Mouse (Mus musculus) intestine, embryonic 16.5 days (tissue): ENCODE measurements around the gene Nkg7. TPM values are rescaled to one million over a fixed set of nuclear protein-coding genes. Genes with fewer than 3 reads are reported as not detected.
"Not testable (repeated sequence)": the region's sequence is repeated elsewhere in the genome, so short reads cannot be mapped to it uniquely, and the experiment has no call there.

ENCODE experiments used
- ATAC-seq: fragments of 200-750 bp; cut with Nextera tagmentation; 2 replicates; pipeline ENCODE4 v1.8.0; 2017; ENCODE audit warnings: moderate TSS enrichment, moderate library complexity
- H3K27ac ChIP-seq: fragments of 300-500 bp; sonication (generic); 2 replicates; pipeline ENCODE4 v1.5.1; 2014; ENCODE audit warnings: mild to moderate bottlenecking, low read length
- H3K27me3 ChIP-seq: fragments of 300-500 bp; sonication (generic); replicated peaks from 2 replicates; pipeline ENCODE4 v1.6.1; 2014; ENCODE audit warnings: low read length, control low read depth, mixed read lengths; ENCODE audit not compliant: control insufficient read depth, insufficient read depth
- H3K36me3 ChIP-seq: fragments of 300-500 bp; sonication (generic); 2 replicates; pipeline ENCODE4 v1.6.1; 2014; ENCODE audit warnings: low read length, control low read depth; ENCODE audit not compliant: control insufficient read depth, insufficient read depth
- H3K4me1 ChIP-seq: fragments of 300-500 bp; sonication (generic); 2 replicates; pipeline ENCODE4 v1.6.1; 2014; ENCODE audit warnings: low read length, control low read depth, mixed read lengths; ENCODE audit not compliant: control insufficient read depth, insufficient read depth
- H3K4me2 ChIP-seq: fragments of 300-500 bp; sonication (generic); 2 replicates; pipeline ENCODE4 v1.6.1; 2014; ENCODE audit warnings: low read depth, low read length, control low read depth
- H3K4me3 ChIP-seq: fragments of 300-500 bp; sonication (generic); 2 replicates; pipeline ENCODE4 v1.5.1; 2014; ENCODE audit warnings: mild to moderate bottlenecking, low read length
- H3K9ac ChIP-seq: fragments of 300-500 bp; sonication (generic); 2 replicates; pipeline ENCODE4 v1.6.1; 2014; ENCODE audit warnings: low read depth, low read length
- H3K9me3 ChIP-seq: fragments of 300-500 bp; sonication (generic); 2 replicates; pipeline ENCODE4 v1.6.1; 2016; ENCODE audit warnings: low read length, control low read depth; ENCODE audit not compliant: control insufficient read depth
- WGBS: fragments of 180-500 bp; shearing (Covaris S2); extraction: QIAGEN DNeasy Blood & Tissue Kit; methylation state at CpG from one replicate; pipeline ENCODE4 v1.1.7; 2014; 5-methylcytosine and 5-hydroxymethylcytosine counted together
- polyA plus RNA-seq: library from polyadenylated mRNA; unstranded; fragments of >200 nt; fragmentation: Nextera tagmentation; extraction: Ambion mirVana; gene quantifications from 2 replicates; pipeline ENCODE4 v1.2.1, GENCODE M21; 2015

Gene Nkg7
- polyA plus RNA-seq: 4.1 and 4.3 TPM in 2 replicates

DNA sequence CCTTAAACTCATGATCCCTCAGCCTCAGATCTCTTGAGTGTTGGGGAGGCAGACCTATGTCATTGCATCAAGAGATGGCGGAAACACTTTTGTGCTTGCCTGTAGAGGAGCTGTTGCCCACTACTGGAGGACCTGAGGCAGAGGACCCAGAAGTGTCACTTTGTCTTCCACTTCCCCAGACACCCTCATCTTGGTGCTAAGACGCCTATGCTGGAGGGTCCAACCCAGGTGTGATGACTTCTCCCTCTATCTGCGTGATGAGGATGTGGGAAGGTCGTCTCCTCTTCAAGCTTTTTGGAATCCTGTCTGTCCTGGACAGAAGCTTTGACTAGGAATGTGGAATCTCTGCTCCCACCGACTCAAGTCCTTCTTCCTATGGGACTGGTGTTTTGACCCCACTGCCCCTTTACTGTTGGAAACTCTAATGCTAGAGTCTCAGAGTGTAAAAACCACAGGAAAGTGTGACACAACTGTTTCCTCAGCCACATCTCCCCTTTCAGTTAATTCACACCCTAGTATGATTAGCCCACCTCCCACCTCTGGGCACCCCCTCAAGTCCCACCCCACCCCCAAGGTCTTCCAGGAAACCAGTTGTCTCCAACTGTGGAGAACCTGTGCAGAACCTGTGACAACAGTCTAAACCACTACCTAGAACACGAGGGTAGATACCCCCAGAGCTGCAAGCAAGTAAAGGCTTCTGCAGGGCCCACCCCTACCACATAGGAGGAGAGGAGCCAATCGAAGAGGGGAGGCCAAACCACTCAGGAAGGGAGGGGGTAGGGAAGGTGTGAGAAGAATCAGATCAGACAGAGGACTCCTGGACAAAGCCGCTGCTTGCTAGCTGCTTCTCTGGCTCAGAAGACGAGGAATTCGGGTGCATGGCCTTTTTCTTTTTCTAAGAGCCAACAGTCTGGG is at the start of gene Nkg7:
Nkg7 (plus strand) TSS at position 733 of the 915 bp plus-strand sequence.
- Histone ChIP-seq H3K9me3 (0 out of 2 replicates have a peak, but pooled peaks cover 5% of the 10 kb centered on the region), H3K4me2 (no peak within 1 kb of the TSS), H3K4me1 (no peaks in the 10 kb centered on the region), H3K9ac (no peak within 1 kb of the TSS), H3K27me3 (no peaks in the 10 kb centered on the region), H3K4me3 (no peak within 1 kb of the TSS), H3K27ac (no peak within 1 kb of the TSS), H3K36me3 (no peaks in the 10 kb centered on the region)
- ATAC-seq: no peak
- WGBS: 71% methylated on average over 10 of the region's 10 CpGs

DNA sequence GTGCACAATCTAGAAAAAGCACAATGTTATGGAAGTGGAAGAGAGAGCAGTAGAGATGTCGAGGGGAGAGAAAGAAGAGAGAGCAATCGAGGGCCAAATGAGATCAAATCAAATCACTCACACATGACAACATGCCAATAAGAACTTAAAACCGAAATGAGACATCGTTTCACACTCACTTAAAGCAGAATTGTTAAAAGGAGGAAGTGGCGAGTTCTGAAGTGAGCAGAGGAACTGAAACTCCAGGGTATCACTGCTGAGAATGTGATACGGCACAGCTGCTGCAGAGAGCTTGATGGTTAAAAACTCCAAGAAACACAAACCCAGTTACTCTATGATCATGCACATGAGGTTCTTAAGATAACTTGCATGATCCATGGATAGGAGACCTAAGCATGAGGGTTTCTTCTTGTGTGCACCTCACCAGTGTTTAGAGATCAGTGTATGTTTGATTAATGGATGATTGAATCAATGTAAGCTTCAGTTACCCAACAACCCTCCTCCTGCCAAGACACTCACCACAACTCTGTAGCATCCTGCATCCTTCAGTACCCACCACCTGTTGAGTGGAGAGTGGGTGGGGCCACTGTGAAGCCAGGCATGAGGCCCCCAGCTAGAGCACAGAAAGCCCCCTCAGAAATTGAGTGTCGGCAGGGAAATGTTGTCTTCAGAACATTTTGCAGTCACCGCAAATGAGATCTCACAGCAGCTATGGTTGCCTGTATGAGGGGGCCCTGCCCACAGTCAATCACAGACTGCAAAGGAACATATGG is 44.3 kb upstream of the Nkg7 start:
- WGBS: 77% methylated on average over 8 of the region's 8 CpGs
- H3K4me1 ChIP-seq: no peaks in the 10 kb centered on the region

DNA sequence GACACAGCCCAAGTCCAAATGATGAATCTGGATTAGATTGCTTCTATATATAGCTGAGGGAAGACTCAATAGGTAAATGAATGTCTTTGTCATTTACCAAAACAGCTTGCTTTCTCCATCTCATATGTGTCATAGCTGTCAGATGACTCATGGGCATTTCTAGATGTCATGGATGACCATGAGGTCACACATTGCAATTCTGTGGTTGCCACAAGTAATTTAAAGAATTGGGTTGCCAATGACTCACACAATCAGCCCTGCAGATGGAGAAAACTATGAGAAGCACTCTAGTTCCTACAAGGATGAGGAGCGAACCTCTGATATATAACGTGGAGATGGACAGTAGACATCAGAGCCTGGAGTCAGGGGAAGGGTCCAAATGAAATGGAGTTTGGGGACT is 37.4 kb upstream of the Nkg7 start:
- Histone ChIP-seq H3K9ac (no peak overlapping the region), H3K4me1 (no peaks in the 10 kb centered on the region), H3K27me3 (no peaks in the 10 kb centered on the region), H3K27ac (no peak overlapping the region), H3K4me3 (no peak overlapping the region), H3K36me3 (no peaks in the 10 kb centered on the region), H3K9me3 (no peaks in the 10 kb centered on the region), H3K4me2 (no peak overlapping the region)
- ATAC-seq: no peak
- 85% methylated on average over 2 of the region's 2 CpGs for WGBS

More for the DNA sequence above, 44.3 kb upstream of the Nkg7 start:
- H3K27me3 ChIP-seq: no peaks in the 10 kb centered on the region
- H3K4me2 ChIP-seq: no peak overlapping the region
- no peak for ATAC-seq
- H3K9me3 ChIP-seq: no peaks in the 10 kb centered on the region
- H3K27ac ChIP-seq: no peak overlapping the region
- no peak overlapping the region for H3K9ac ChIP-seq
- H3K4me3 ChIP-seq: no peak overlapping the region
- H3K36me3 ChIP-seq: no peaks in the 10 kb centered on the region

DNA sequence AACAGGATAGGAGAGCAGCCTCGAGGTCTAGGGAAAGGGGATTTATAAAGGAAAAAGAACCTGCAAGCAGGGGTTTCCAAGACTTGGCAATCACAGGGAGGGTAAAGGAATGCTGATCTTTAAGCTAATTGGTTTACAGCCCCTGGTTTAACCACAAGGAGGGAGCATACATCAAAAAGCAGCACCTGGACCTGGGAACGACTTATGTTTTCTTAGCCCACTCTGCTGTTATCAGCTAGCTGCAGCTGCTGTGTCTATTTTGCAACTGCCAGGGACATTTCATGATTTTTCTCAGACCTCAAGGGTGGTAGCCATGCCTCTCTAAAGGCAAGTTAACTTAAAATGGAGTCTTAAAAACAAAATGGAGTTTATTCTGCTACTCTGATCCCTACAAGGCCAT is 34.2 kb upstream of the Nkg7 start:
- Histone ChIP-seq H3K4me2 (no peak overlapping the region), H3K9me3 (no peaks in the 10 kb centered on the region), H3K9ac (no peak overlapping the region), H3K36me3 (no peaks in the 10 kb centered on the region), H3K4me3 (no peak overlapping the region), H3K27me3 (no peaks in the 10 kb centered on the region), H3K4me1 (no peaks in the 10 kb centered on the region), H3K27ac (no peak overlapping the region)
- WGBS: 17% methylated on average over 2 of the region's 2 CpGs
- ATAC-seq: no peak

DNA sequence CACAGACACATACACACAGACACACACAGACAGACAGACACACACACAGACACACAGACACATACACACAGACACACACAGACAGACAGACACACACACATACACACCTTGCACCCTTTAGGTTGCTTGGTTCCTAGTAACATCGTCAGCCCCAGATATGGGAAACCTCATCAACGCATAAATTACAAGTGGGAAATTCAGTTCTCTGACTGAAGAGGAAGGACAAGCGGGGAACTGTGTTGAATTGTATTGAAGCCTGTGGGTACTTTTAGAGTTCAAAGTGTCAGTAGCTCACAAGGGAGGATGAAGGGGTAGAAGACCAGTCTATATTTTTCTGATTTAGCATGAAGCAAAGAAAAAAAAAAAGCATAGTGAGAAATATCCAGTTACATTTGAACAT is 29.3 kb upstream of the Nkg7 start:
- H3K4me3 ChIP-seq: no peak overlapping the region
- no peaks in the 10 kb centered on the region for H3K4me1 ChIP-seq
- H3K27me3 ChIP-seq: no peaks in the 10 kb centered on the region
- no peaks in the 10 kb centered on the region for H3K9me3 ChIP-seq
- H3K4me2 ChIP-seq: no peak overlapping the region
- no peak for ATAC-seq
- H3K9ac ChIP-seq: no peak overlapping the region
- WGBS: 71% methylated on average over 3 of the region's 3 CpGs
- H3K36me3 ChIP-seq: no peaks in the 10 kb centered on the region
- H3K27ac ChIP-seq: no peak overlapping the region

DNA sequence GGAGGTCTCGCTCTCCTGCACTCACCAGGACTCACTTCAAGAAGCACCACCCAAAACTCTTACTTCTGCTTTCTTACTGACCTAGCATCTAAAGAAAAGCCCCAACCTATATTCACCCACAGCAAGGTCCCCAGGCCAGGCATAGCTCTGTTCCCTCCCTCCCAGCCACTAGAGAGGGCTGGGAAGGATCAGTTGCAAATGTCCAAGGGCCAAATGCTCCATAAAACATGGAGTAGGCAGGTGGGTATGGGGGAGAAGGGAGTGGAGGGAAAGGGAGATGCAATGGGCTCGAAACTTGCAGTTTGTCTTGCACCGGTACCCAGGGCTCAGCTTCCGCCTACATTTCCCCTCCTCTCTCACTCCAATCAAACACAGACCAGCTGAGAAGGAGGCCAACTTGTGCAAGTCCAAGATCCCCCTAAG is 28.7 kb upstream of the Nkg7 start, which contains the start of gene Siglecg:
Siglecg (plus strand) TSS at position 74 of the 423 bp plus-strand sequence.
- H3K4me1 ChIP-seq: no peaks in the 10 kb centered on the region
- H3K4me2 ChIP-seq: no peak within 1 kb of the TSS
- no peak within 1 kb of the TSS for H3K4me3 ChIP-seq
- WGBS: 71% methylated on average over 4 of the region's 4 CpGs
- H3K9me3 ChIP-seq: no peaks in the 10 kb centered on the region
- H3K9ac ChIP-seq: no peak within 1 kb of the TSS
- no peak within 1 kb of the TSS for H3K27ac ChIP-seq
- H3K27me3 ChIP-seq: no peaks in the 10 kb centered on the region
- ATAC-seq: no peak
- H3K36me3 ChIP-seq: no peaks in the 10 kb centered on the region

DNA sequence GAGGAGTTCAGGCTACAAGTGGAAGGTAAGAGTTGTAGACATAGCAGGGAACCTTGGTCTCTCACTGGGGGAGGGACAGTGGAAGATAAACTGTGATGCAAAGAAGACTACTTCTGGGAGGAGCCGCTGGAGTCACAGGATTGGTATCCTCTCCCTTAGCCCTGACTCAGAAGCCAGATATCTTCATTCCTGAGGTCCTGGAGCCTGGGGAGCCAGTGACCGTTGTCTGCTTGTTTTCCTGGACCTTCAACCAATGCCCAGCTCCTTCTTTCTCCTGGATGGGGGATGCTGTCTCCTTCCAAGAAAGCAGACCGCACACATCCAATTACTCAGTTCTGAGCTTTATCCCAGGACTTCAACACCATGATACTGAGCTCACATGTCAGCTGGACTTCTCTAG is 27.8 kb upstream of the Nkg7 start:
- ATAC-seq: no peak
- Histone ChIP-seq H3K4me1 (no peaks in the 10 kb centered on the region), H3K9me3 (no peaks in the 10 kb centered on the region)

DNA sequence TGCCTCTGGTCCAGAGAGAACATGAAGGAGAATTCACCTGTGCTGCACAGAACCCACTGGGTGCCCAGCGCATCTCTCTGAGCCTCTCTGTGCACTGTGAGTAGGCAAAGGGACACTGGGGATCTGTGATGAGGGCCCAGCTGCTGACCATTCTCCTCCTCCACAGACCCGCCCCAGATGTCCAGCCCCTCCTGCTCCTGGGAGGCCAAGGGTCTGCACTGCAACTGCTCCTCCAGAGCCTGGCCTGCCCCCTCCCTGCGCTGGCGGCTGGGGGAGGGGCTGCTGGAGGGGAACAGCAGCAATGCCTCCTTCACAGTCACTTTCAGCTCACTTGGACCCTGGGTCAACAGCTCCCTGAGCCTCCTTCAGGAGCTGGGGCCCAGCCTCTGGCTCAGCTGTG is 25.1 kb upstream of the Nkg7 start:
- not testable (repeated sequence) for H3K4me3 ChIP-seq, H3K27ac ChIP-seq, H3K4me2 ChIP-seq, H3K4me1 ChIP-seq, H3K27me3 ChIP-seq, H3K9me3 ChIP-seq, H3K9ac ChIP-seq, H3K36me3 ChIP-seq, ATAC-seq
- WGBS: 31% methylated on average over 4 of the region's 4 CpGs

More for the DNA sequence above, 27.8 kb upstream of the Nkg7 start:
- H3K9ac ChIP-seq: no peak overlapping the region
- no peaks in the 10 kb centered on the region for H3K27me3 ChIP-seq
- 83% methylated on average over 3 of the region's 3 CpGs for WGBS
- no peaks in the 10 kb centered on the region for H3K36me3 ChIP-seq
- no peak overlapping the region for H3K27ac ChIP-seq
- H3K4me2 ChIP-seq: no peak overlapping the region
- no peak overlapping the region for H3K4me3 ChIP-seq

DNA sequence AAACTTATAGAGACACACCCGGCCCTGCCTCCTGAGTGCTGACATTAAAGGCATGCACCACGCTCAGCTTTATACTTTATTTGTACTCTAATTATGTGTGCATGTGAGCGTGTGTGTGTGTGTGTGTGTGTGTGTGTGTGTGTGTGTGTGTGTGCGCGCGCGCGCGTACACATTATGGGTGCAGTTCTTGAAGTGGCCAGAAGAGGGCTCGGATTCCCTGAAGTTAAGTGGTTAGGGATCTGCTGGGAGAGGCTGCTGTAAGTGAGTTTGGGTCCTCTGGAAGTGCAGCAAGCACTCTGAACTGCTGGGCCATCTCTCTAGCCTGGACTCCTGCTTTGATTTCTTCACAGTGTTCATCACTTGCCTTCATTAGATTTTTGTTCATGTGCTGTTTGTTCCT is 19.6 kb upstream of the Nkg7 start:
- 80% methylated on average over 10 of the region's 10 CpGs for WGBS
- no peak overlapping the region for H3K9ac ChIP-seq
- H3K9me3 ChIP-seq: no peaks in the 10 kb centered on the region
- H3K4me1 ChIP-seq: no peaks in the 10 kb centered on the region
- no peaks in the 10 kb centered on the region for H3K27me3 ChIP-seq
- ATAC-seq: no peak
- H3K4me3 ChIP-seq: no peak overlapping the region
- H3K27ac ChIP-seq: no peak overlapping the region
- no peaks in the 10 kb centered on the region for H3K36me3 ChIP-seq
- no peak overlapping the region for H3K4me2 ChIP-seq
